Mouse (Mus musculus) Patski (cell line): ENCODE data around the gene Rabl6. TPM values are rescaled to one million over a fixed set of nuclear protein-coding genes. Genes with fewer than 3 reads are reported as not detected.
"Not testable (repeated sequence)": the region's sequence is repeated elsewhere in the genome, so short reads cannot be mapped to it uniquely, and the experiment has no call there.

Experiments
- ATAC-seq: fragments of 100-300 bp; one replicate; pipeline ENCODE4 v1.8.0; 2021
- CTCF ChIA-PET: fragments of 350-600 bp; sonication (Branson Sonifier 250); formaldehyde crosslinking; loops from one replicate; lab custom pipeline; 2022; ENCODE audit warnings: inconsistent platforms; lab: Charles Lee
- POLR2A ChIA-PET: fragments of 350-600 bp; sonication (Branson Sonifier 250); formaldehyde crosslinking; loops from one replicate; lab custom pipeline; 2022; ENCODE audit warnings: antibody characterized with exemption, inconsistent platforms; lab: Charles Lee
- DNase-seq: peaks from one replicate; pipeline ENCODE4 v3.0.0-alpha.2; 2011; ENCODE audit warnings: low read depth, low spot score
- H3K27me3 ChIP-seq: fragments of 371-371 bp; one replicate; pipeline ENCODE4 v1.5.1; 2021
- CTCF ChIP-seq: fragments of 100-300 bp; IDR thresholded peaks from one replicate; pipeline ENCODE4 v1.5.1; 2021
- in situ Hi-C: fragments of 300-500 bp; cut with MboI; formaldehyde crosslinking; loops from 3 replicates; pipeline ENCODE4 v1.11.1; 2018; ENCODE audit warnings: low pct_unique_long_range_greater_than_20kb, mixed read lengths
- polyA plus RNA-seq: library from polyadenylated mRNA; unstranded; gene quantifications from one replicate; pipeline ENCODE4 v1.2.3, GENCODE M21; 2021

Rabl6 gene
- polyA plus RNA-seq, 1 experiment from 2014 or later = 90.3 TPM

- ATAC-seq = no peak
- ChIA-PET POLR2A (interaction anchor here (1.3 to 2.4 kb wide), 2 partner anchors 8 to 9 kb away, joined by 3 to 10 read pairs; partner anchors contain the start of genes Edf1, Mamdc4 and Phpt1), CTCF (interaction anchor here (1.3 to 2.0 kb wide), 2 partner anchors 26 to 59 kb away, joined by 3 to 4 read pairs; no protein-coding TSS in a partner anchor)
- no peak for TF ChIP-seq CTCF
- in situ Hi-C loops = no loop called here
- DNase-seq = no peak
- no peaks in the 10 kb centered on the region for H3K27me3 ChIP-seq
Observed at GRCm38 (mm10) chr2:25565741-25566140, 42.6 kb downstream of the Rabl6 start.

DNA sequence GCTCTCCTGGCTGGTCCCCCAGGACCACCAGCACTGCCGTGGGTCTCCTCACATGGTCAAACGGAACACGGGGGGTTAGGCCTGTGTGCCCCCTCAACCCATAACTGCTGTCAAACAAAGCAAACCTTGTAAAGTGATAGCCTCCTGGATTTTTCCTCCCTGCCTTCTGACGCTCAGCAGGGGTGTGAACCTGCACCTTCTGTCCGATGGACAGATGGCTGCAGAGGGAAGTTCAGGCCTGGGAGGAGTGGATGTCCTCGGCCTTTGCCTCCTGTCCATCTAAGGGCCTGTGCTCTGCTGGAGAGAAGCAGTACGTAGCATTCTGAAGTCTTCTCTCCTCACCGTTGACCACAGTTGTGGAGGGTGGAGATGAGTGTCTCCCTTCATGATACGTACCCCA is 46.4 kb downstream of the Rabl6 start:
- POLR2A ChIA-PET = no interaction called here
- in situ Hi-C loops = no loop called here
- no peaks in the 10 kb centered on the region for H3K27me3 ChIP-seq
- ATAC-seq (no peak), DNase-seq (no peak)
- CTCF ChIA-PET = interaction anchor here (0.8 kb wide), 1 partner anchor 19 kb away, joined by 3 read pairs; no protein-coding TSS in a partner anchor
- TF ChIP-seq CTCF = no peak

DNA sequence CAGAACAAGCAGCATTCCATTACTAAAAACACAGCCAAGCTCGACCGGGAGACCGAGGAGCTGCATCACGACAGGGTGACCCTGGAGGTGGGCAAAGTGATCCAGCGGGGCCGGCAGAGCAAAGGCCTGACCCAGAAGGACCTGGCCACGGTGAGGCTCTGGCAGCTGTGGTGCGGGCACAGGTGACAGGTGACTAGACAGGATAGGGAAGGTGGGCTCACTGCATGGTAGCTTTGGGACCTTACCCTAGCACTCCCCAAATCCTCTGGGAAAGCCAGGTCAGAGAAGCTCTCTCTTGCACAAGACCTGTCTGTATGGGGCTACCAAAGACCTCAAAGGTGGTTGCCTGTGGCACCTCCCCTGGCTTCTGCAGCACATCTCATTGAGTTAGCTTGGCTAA is 47.8 kb downstream of the Rabl6 start:
- POLR2A ChIA-PET = no interaction called here
- TF ChIP-seq CTCF = no peak
- CTCF ChIA-PET = interaction anchor here (1.3 kb wide), 1 partner anchor 51 kb away, joined by 4 read pairs; no protein-coding TSS in a partner anchor
- no peaks in the 10 kb centered on the region for H3K27me3 ChIP-seq
- no peak for DNase-seq
- no peak for ATAC-seq
- in situ Hi-C loops = no loop called here

DNA sequence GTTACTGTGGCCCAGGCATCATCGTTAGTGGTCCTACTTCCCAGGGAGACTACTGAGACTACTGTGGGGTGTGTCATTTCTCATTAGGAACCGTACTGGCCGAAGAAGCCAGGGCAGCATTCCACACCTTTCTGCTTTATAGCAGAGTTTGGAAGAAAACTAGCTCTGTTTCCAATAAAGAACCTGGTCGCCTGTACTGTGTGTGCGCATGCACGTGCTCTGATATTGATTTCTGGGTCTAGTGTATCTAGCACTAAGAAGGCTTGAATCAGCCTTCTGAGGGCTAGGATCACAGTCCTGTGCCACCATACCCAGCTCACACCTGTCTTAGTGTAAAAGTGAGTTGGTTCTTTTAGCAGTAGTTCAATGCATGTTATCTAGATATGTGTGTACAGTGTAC is 49.5 kb downstream of the Rabl6 start:
- no peak for DNase-seq

DNA sequence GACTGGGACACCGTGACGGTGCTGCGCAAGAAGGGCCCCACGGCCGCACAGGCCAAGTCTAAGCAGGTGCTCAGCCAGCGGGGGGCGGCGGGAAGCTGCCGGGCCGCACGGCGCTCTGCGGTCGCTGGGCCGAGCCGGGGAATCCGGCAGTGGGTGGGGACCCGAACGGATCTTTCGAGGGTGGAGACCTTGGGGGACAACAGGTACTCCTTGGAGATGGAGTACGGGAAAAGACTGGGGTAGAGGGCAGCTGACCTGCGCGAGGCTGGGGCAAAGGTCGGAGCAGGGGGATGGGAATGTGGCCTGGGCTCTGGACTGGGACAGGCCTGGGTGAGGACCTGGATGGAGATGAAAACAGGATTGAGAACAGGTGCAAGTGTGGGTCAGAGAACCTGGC is 50.4 kb downstream of the Rabl6 start:
- ChIA-PET POLR2A (interaction anchor here (1.3 to 2.7 kb wide), 6 partner anchors 9 to 49 kb away, joined by 3 to 10 read pairs (median 4); partner anchors contain the start of gene Ajm1), CTCF (interaction anchor here (1.6 to 1.8 kb wide), 3 partner anchors 10 to 33 kb away, joined by 4 to 9 read pairs (median 5); partner anchors contain the start of genes Ajm1 and Traf2)
- in situ Hi-C loops = no loop called here
- ATAC-seq (no peak), DNase-seq (no peak)
- no peak for TF ChIP-seq CTCF
- H3K27me3 ChIP-seq = no peaks in the 10 kb centered on the region

More for the DNA sequence above, 49.5 kb downstream of the Rabl6 start:
- POLR2A ChIA-PET = interaction anchor here (1.1 to 2.7 kb wide), 4 partner anchors 8 to 17 kb away, joined by 3 to 10 read pairs (median 3); partner anchors contain the start of gene Phpt1
- no peak for TF ChIP-seq CTCF
- CTCF ChIA-PET = interaction anchor here (1.8 kb wide), 1 partner anchor 11 kb away, joined by 9 read pairs; the partner anchor contains the start of gene Traf2
- no peaks in the 10 kb centered on the region for H3K27me3 ChIP-seq
- in situ Hi-C loops = no loop called here
- no peak for ATAC-seq

- H3K27me3 ChIP-seq = no peaks in the 10 kb centered on the region
- ChIA-PET POLR2A (interaction anchor here (0.6 to 2.7 kb wide), 9 partner anchors 9 to 49 kb away, joined by 3 to 10 read pairs (median 3); partner anchors contain the start of genes Ajm1 and Traf2), CTCF (interaction anchor here (1.0 to 1.8 kb wide), 5 partner anchors 10 to 97 kb away, joined by 3 to 9 read pairs (median 5); partner anchors contain the start of genes Ajm1, Paxx and Traf2)
- no peak for TF ChIP-seq CTCF
- ATAC-seq (peak; percentile 93), DNase-seq (no peak)
- in situ Hi-C loops = no loop called here
Observed at GRCm38 (mm10) chr2:25557221-25557963, 50.9 kb downstream of the Rabl6 start, which contains the start of gene Edf1. Gene Edf1, plus strand, starts transcription at chr2:25557847.

DNA sequence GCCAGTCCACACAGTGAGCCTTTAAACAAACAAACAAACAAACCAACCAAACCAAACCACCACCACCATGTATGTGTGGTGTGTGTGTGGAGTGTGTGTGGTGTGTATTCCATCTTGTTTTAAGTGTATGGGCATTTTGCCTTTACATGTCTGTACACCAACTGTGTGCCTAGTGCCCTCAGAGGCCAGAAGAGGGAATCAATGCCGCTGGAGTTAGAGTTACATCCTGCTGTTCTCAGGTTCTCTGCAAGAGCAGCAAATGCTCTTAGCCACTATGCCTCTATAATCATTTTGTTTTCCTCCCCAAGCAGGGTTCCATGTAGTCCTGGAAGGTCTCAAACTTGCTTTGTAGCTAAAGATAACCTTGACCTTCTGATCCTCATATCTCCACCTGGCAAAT is 52.0 kb downstream of the Rabl6 start:
- H3K27me3 ChIP-seq = no peaks in the 10 kb centered on the region
- DNase-seq = no peak
- no peak for TF ChIP-seq CTCF
- ChIA-PET CTCF (interaction anchor here (1.0 to 1.7 kb wide), 5 partner anchors 9 to 96 kb away, joined by 3 to 6 read pairs (median 4); partner anchors contain the start of genes Ajm1 and Paxx), POLR2A (interaction anchor here (0.6 to 2.7 kb wide), 4 partner anchors 10 to 48 kb away, joined by 3 to 10 read pairs (median 6); no protein-coding TSS in a partner anchor)
- in situ Hi-C loops = no loop called here
- no peak for ATAC-seq

DNA sequence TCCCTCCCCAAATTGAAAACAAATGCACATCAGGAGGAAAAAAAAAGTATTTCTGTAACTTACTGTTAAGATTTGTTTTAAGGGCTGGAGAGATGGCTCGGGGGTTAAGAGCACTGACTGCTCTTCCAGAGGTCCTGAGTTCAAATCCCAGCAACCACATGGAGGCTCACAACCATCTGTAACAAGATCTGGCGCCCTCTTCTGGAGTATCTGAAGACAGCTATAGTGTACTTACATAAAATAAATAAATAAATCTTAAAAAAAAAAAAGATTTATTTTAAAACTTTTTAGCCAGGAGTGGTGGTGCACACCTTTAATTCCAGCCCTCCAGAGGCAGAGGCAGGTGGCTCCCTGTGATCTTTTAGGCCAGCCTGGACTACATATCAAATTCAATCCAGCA is 52.8 kb downstream of the Rabl6 start:
- DNase-seq, CTCF ChIA-PET, POLR2A ChIA-PET, in situ Hi-C loops, ATAC-seq, H3K27me3 ChIP-seq: not testable (repeated sequence)

DNA sequence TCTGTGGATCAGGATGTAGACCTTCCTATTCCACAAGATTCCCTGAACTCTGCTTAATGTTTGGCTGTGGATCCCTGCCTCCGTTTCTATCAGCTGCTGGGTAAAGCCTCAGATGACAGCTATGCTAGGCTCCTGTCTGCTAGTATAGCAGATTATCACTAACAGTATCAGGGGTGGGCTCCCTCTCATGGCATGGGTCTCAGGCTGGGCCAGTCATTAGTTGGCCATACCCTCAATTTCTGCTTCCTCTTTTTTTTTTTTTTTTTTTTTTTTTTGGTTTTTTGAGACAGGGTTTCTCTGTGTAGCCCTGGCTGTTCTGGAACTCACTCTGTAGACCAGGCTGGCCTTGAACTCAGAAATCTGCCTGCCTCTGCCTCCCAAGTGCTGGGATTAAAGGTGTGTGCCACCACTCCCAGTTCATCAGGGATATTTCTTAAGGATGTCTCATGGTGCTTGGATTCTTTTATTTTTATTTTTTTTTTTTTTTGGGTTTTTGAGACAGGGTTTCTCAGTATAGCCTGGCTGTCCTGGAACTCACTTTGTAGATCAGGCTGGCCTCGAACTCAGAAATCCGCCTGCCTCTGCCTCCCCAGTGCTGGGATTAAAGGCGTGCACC is 55.0 kb downstream of the Rabl6 start:
- POLR2A ChIA-PET, ATAC-seq, H3K27me3 ChIP-seq, DNase-seq, CTCF ChIA-PET: not testable (repeated sequence)
- in situ Hi-C loops = loop anchor here (5.0 kb wide), 2 partner anchors 36 to 121 kb away; no protein-coding TSS in a partner anchor

- in situ Hi-C loops = loop anchor here (5.0 kb wide), 2 partner anchors 34 to 119 kb away; no protein-coding TSS in a partner anchor
- no peak for DNase-seq
- POLR2A ChIA-PET = interaction anchor here (0.6 to 0.8 kb wide), 2 partner anchors 16 to 38 kb away, joined by 3 to 5 read pairs; no protein-coding TSS in a partner anchor
- TF ChIP-seq CTCF = no peak
- ATAC-seq = no peak
- CTCF ChIA-PET = interaction anchor here (1.0 to 5.7 kb wide), 3 partner anchors 31 to 98 kb away, joined by 3 to 35 read pairs (median 4); no protein-coding TSS in a partner anchor
- no peaks in the 10 kb centered on the region for H3K27me3 ChIP-seq
Observed at GRCm38 (mm10) chr2:25551186-25551585, 57.1 kb downstream of the Rabl6 start.
